Mouse (Mus musculus) kidney, embryonic 16.5 days (tissue): ENCODE results near the gene S1pr3. TPM values are rescaled to one million over a fixed set of nuclear protein-coding genes. Genes with fewer than 3 reads are reported as not detected.

Experiments used
- polyA plus RNA-seq: library from polyadenylated mRNA; unstranded; fragments of >200 nt; fragmentation: Nextera tagmentation; extraction: Ambion mirVana; gene quantifications from 2 replicates; pipeline ENCODE4 v1.2.1, GENCODE M21; 2015

The S1pr3 gene
- polyA plus RNA-seq, 1 experiment from 2014 or later = 61.8 TPM

Other genes starting within 250 kb of the S1pr3 start
- gene Nxnl2, start 237.6 kb upstream of the S1pr3 start, polyA plus RNA-seq = 1.1 and 1.2 TPM in 2 replicates
- 0.14 and 0.31 TPM in 2 replicates for gene Shc3, start 160.8 kb downstream of the S1pr3 start, polyA plus RNA-seq
- gene Cks2, start 236.6 kb downstream of the S1pr3 start, polyA plus RNA-seq = 348 and 370 TPM in 2 replicates
- 32.9 and 37.1 TPM in 2 replicates for gene Secisbp2, start 243.1 kb downstream of the S1pr3 start, polyA plus RNA-seq